Mouse (Mus musculus): ENCODE results near the gene Tet2. TPM values are rescaled to one million over a fixed set of nuclear protein-coding genes. Genes with fewer than 3 reads are reported as not detected.

The Tet2 gene
- polyA plus RNA-seq, 1 experiment from 2014 or later, result 10.7 TPM

DNA sequence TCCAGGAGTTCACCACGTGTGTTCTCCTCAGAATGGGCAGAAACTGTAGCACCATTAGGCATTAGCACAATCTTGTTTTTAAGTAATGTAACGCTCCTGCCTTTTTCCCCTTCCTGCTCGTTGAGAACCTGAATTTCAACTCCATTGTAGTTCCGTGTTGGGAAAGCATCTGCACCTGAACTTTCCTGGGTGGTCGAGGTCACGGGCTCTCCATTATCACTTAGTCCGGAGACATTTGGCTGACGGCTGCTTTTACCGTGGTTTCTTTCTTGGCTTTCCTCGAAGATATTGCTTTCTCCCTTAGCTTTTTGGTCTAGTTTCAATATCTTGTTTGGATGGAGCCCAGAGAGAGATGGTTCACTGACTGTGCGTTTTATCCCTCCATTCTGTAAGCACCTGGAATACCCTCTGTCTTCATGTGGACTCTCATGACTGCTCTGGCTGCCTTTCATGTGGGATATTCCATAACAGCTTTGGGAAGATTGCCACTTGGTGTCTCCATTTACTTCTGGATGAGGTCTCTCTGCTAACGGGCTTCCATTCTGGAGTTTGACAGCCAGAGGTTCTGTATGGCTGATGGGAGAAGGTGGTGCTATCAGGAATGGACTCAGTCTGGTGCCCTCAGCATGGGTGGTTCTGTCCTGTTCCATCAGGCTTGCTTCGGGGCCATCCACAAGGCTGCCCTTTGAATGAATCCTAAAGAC lies 56.8 kb downstream of the Tet2 start:
- no peak overlapping the region for H3K27ac ChIP-seq (ENCODE audit: low read length)
- no peak overlapping the region for H3K4me2 ChIP-seq (ENCODE audit: low read depth, low read length)
- no peak overlapping the region for H3K4me3 ChIP-seq (ENCODE audit: low read length)
- 0 out of 2 replicates have a peak, but pooled peaks cover 2% of the 10 kb centered on the region for H3K4me1 ChIP-seq (ENCODE audit: control insufficient read depth, insufficient read depth, low read length)
- no peak overlapping the region for H3K9ac ChIP-seq (ENCODE audit: low read depth, low read length)
- H3K36me3 ChIP-seq (ENCODE audit: control insufficient read depth, insufficient read depth, low read length), result peaks cover 20% of the 10 kb centered on the region
- 90% methylated on average over 13 of the region's 13 CpGs for WGBS
- no peak for ATAC-seq
- H3K27me3 ChIP-seq (replicated peaks; ENCODE audit: control insufficient read depth, insufficient read depth, low read length), result no peaks in the 10 kb centered on the region
- no peaks in the 10 kb centered on the region for H3K9me3 ChIP-seq (ENCODE audit: control insufficient read depth, low read length)

DNA sequence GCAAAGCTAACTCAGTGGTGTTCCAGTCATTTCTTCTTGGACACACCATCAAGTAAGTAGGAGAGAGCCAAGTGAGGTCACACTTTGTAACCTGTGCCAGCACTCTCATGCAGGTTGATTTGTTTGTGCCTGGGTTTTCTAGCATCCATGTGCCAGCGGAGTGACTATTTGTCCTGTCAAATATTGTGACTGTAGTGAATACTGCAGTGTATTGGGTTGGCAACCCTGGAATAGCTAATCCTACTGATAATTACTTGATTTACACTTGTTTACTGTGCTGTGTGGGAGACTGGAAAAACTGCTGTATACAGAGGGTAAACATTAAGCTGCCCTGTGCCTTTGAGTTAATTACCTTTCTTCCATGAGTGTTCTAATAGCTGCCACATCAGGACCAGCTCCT lies 62.1 kb downstream of the Tet2 start:
- Histone ChIP-seq H3K4me2 (ENCODE audit: low read depth, low read length) (no peak overlapping the region), H3K36me3 (ENCODE audit: control insufficient read depth, insufficient read depth, low read length) (peaks cover 24% of the 10 kb centered on the region), H3K27ac (ENCODE audit: low read length) (no peak overlapping the region), H3K9ac (ENCODE audit: low read depth, low read length) (no peak overlapping the region), H3K27me3 (replicated peaks; ENCODE audit: control insufficient read depth, insufficient read depth, low read length) (no peaks in the 10 kb centered on the region), H3K4me3 (ENCODE audit: low read length) (no peak overlapping the region), H3K9me3 (ENCODE audit: control insufficient read depth, low read length) (no peaks in the 10 kb centered on the region), H3K4me1 (ENCODE audit: control insufficient read depth, insufficient read depth, low read length) (no peaks in the 10 kb centered on the region)
- no peak for ATAC-seq
- WGBS, result 88% methylated on average over 1 of the region's 1 CpGs

DNA sequence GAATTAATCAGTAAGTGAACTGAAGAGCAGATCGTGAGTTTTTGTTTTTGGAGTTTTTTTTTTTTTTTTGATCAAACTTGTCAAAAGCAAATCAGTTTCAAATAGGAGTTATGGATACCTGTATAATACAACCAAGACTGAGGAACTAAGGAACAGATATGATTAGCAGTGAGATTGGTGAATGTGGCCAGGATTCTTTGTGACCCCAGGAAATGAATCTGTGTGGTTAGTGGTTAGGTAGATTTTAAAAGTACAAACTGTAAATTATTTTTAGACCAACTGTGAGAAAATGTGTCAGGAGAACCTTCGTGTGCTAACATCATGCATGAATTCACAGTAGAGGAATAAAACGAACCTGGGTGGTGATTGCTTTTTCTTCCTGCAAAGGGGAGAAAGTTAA lies 66.0 kb downstream of the Tet2 start:
- Histone ChIP-seq H3K4me1 (ENCODE audit: control insufficient read depth, insufficient read depth, low read length) (no peaks in the 10 kb centered on the region), H3K9me3 (ENCODE audit: control insufficient read depth, low read length) (no peaks in the 10 kb centered on the region), H3K36me3 (ENCODE audit: control insufficient read depth, insufficient read depth, low read length) (peaks cover 8% of the 10 kb centered on the region), H3K4me3 (ENCODE audit: low read length) (no peak overlapping the region), H3K27ac (ENCODE audit: low read length) (no peak overlapping the region), H3K9ac (ENCODE audit: low read depth, low read length) (no peak overlapping the region), H3K4me2 (ENCODE audit: low read depth, low read length) (no peak overlapping the region), H3K27me3 (replicated peaks; ENCODE audit: control insufficient read depth, insufficient read depth, low read length) (no peaks in the 10 kb centered on the region)
- ATAC-seq, result no peak
- WGBS, result 88% methylated on average over 3 of the region's 3 CpGs

DNA sequence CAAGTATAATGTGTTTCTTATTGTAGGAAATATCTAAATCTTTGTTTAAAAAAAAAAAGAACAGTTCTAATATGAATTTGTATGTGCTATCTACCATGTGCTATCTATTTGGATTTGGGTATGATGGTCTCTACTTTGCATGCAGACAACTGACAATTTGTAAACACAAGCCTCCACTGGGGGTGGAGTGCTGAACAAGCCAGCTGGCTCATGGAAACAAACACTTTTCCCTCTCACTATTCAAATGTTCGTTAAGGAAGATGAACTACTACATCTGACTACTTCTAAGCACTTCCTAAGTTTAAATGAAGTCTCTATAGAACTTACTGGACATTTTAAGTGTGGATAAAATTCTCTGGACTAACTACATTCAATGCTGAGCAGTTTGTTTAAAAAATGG lies 71.2 kb downstream of the Tet2 start:
- H3K27ac ChIP-seq (ENCODE audit: low read length), result no peak overlapping the region
- H3K4me3 ChIP-seq (ENCODE audit: low read length), result no peak overlapping the region
- H3K36me3 ChIP-seq (ENCODE audit: control insufficient read depth, insufficient read depth, low read length), result peaks cover 20% of the 10 kb centered on the region
- no peaks in the 10 kb centered on the region for H3K9me3 ChIP-seq (ENCODE audit: control insufficient read depth, low read length)
- H3K4me1 ChIP-seq (ENCODE audit: control insufficient read depth, insufficient read depth, low read length), result no peaks in the 10 kb centered on the region
- 64% methylated on average over 1 of the region's 1 CpGs for WGBS
- H3K27me3 ChIP-seq (replicated peaks; ENCODE audit: control insufficient read depth, insufficient read depth, low read length), result no peaks in the 10 kb centered on the region
- no peak for ATAC-seq
- no peak overlapping the region for H3K4me2 ChIP-seq (ENCODE audit: low read depth, low read length)
- no peak overlapping the region for H3K9ac ChIP-seq (ENCODE audit: low read depth, low read length)

DNA sequence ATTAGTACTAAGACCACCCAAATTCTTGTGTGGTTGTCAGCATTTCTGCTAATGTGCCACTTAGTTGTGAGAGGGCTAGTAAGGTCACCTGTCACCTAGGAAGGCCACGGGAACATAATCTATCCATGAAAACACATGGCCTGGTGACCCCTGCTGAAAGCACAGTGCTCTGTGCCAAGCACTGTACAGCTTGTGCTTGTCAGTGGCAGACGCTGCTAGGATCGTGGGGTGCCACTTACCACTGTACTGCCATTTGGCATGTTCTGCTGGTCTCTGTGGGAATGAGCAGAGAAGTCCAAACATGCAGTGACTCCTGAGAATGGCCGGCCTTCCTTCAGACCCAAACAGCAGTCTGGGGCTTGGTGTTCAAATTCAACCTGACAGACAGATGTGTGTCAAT lies 73.8 kb downstream of the Tet2 start:
- no peak overlapping the region for H3K4me2 ChIP-seq (ENCODE audit: low read depth, low read length)
- no peak for ATAC-seq
- no peak overlapping the region for H3K27ac ChIP-seq (ENCODE audit: low read length)
- no peak overlapping the region for H3K9ac ChIP-seq (ENCODE audit: low read depth, low read length)
- H3K9me3 ChIP-seq (ENCODE audit: control insufficient read depth, low read length), result no peaks in the 10 kb centered on the region
- peaks cover 24% of the 10 kb centered on the region for H3K36me3 ChIP-seq (ENCODE audit: control insufficient read depth, insufficient read depth, low read length)
- H3K4me3 ChIP-seq (ENCODE audit: low read length), result no peak overlapping the region
- no peaks in the 10 kb centered on the region for H3K4me1 ChIP-seq (ENCODE audit: control insufficient read depth, insufficient read depth, low read length)
- WGBS, result 86% methylated on average over 4 of the region's 4 CpGs
- H3K27me3 ChIP-seq (replicated peaks; ENCODE audit: control insufficient read depth, insufficient read depth, low read length), result no peaks in the 10 kb centered on the region

DNA sequence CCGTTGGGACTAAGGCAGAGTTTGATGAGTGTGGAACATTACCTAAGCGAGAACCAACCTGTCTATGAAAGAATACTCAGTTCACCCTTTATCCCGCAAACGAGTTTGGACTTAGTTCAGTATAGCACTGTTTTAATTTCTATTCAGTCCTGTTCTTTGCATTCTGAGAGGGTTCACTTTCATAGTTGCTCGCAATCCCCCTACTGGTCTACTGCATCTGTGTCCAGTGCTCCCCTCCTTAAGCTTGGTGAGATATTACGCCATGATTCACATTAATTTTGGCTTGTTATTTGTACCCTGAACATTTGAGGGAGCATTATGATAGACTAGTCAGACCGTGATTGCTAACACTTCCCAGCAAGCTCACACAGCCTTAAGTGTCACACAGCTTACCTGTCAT lies 76.1 kb downstream of the Tet2 start:
- H3K36me3 ChIP-seq (ENCODE audit: control insufficient read depth, insufficient read depth, low read length), result peaks cover 20% of the 10 kb centered on the region
- no peak overlapping the region for H3K4me2 ChIP-seq (ENCODE audit: low read depth, low read length)
- H3K9me3 ChIP-seq (ENCODE audit: control insufficient read depth, low read length), result no peaks in the 10 kb centered on the region
- H3K4me3 ChIP-seq (ENCODE audit: low read length), result no peak overlapping the region
- no peak overlapping the region for H3K9ac ChIP-seq (ENCODE audit: low read depth, low read length)
- H3K27ac ChIP-seq (ENCODE audit: low read length), result no peak overlapping the region
- 97% methylated on average over 7 of the region's 7 CpGs for WGBS
- H3K4me1 ChIP-seq (ENCODE audit: control insufficient read depth, insufficient read depth, low read length), result no peaks in the 10 kb centered on the region
- no peaks in the 10 kb centered on the region for H3K27me3 ChIP-seq (replicated peaks; ENCODE audit: control insufficient read depth, insufficient read depth, low read length)
- ATAC-seq, result no peak

DNA sequence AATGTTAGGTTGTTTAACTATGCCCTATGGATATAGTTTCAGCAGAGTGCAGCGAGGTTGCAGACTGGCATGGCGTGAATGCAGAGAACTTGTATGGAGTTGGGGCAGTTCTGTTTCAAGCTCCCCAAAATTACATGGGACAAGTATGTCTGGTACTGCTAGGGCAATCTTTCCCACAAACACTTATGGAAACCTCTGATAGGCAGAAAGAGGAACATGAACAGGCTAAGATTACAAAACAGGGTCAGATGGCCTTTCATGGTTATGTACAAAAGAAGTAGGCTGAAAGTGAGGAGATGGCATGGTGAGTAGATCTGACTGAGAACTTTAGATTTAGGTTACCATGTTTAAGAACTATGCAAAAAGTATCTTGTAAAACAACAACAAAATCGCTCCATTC lies 81.7 kb downstream of the Tet2 start:
- Histone ChIP-seq H3K4me1 (ENCODE audit: control insufficient read depth, insufficient read depth, low read length) (no peaks in the 10 kb centered on the region), H3K9ac (ENCODE audit: low read depth, low read length) (no peak overlapping the region), H3K27me3 (replicated peaks; ENCODE audit: control insufficient read depth, insufficient read depth, low read length) (no peaks in the 10 kb centered on the region), H3K4me3 (ENCODE audit: low read length) (no peak overlapping the region), H3K4me2 (ENCODE audit: low read depth, low read length) (no peak overlapping the region), H3K27ac (ENCODE audit: low read length) (no peak overlapping the region), H3K9me3 (ENCODE audit: control insufficient read depth, low read length) (no peaks in the 10 kb centered on the region), H3K36me3 (ENCODE audit: control insufficient read depth, insufficient read depth, low read length) (peaks cover 7% of the 10 kb centered on the region; the same call in 1 of the 2 replicates)
- no peak for ATAC-seq
- WGBS, result 92% methylated on average over 3 of the region's 3 CpGs

DNA sequence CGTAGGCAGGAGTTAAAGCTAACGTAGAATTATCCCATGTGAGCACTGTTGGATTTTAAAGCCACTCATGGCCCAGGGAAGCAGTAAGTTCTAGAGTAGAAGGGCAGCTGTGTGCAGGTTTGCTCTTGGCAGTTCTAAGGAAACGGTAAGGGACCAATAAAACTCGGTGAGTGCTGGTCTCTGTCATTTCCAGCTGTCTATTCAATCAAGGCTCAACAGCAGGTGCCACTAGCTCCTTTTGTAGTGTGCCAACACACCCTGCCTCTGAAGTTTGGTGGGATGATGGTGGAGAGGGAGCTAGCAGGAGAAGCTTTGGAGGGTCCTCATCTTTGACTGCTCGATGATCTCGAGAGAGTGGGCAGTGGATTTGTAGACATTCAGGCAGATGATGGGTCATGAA lies 82.5 kb downstream of the Tet2 start:
- no peak overlapping the region for H3K9ac ChIP-seq (ENCODE audit: low read depth, low read length)
- H3K9me3 ChIP-seq (ENCODE audit: control insufficient read depth, low read length), result no peaks in the 10 kb centered on the region
- 0 out of 2 replicates have a peak, but pooled peaks cover 7% of the 10 kb centered on the region for H3K36me3 ChIP-seq (ENCODE audit: control insufficient read depth, insufficient read depth, low read length)
- ATAC-seq, result no peak
- WGBS, result 88% methylated on average over 6 of the region's 6 CpGs
- H3K4me3 ChIP-seq (ENCODE audit: low read length), result no peak overlapping the region
- no peak overlapping the region for H3K4me2 ChIP-seq (ENCODE audit: low read depth, low read length)
- no peak overlapping the region for H3K27ac ChIP-seq (ENCODE audit: low read length)
- no peaks in the 10 kb centered on the region for H3K4me1 ChIP-seq (ENCODE audit: control insufficient read depth, insufficient read depth, low read length)
- no peaks in the 10 kb centered on the region for H3K27me3 ChIP-seq (replicated peaks; ENCODE audit: control insufficient read depth, insufficient read depth, low read length)

DNA sequence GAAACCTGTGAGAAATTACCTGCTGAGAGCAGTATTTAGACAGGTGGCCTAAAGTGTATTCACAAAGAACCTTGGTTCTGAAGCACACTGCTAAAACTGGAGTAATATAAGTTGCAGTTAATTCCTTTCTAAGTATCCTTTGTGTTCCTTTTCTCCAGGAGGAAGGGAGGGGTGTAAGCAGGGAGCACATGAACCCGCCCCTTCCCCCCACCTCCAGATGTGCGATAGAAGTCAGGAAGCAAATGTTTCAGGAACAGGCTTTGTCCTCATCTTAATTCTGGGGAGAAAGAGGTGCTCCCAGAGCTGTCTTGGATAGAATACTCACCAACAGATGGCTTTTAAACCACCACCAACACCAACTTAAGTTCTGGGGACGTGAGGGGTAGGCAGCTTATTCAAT lies 82.9 kb downstream of the Tet2 start:
- Histone ChIP-seq H3K36me3 (ENCODE audit: control insufficient read depth, insufficient read depth, low read length) (0 out of 2 replicates have a peak, but pooled peaks cover 7% of the 10 kb centered on the region), H3K9ac (ENCODE audit: low read depth, low read length) (no peak overlapping the region), H3K4me3 (ENCODE audit: low read length) (no peak overlapping the region), H3K27me3 (replicated peaks; ENCODE audit: control insufficient read depth, insufficient read depth, low read length) (no peaks in the 10 kb centered on the region), H3K4me1 (ENCODE audit: control insufficient read depth, insufficient read depth, low read length) (no peaks in the 10 kb centered on the region), H3K4me2 (ENCODE audit: low read depth, low read length) (no peak overlapping the region), H3K9me3 (ENCODE audit: control insufficient read depth, low read length) (no peaks in the 10 kb centered on the region), H3K27ac (ENCODE audit: low read length) (no peak overlapping the region)
- 76% methylated on average over 3 of the region's 3 CpGs for WGBS
- no peak for ATAC-seq

DNA sequence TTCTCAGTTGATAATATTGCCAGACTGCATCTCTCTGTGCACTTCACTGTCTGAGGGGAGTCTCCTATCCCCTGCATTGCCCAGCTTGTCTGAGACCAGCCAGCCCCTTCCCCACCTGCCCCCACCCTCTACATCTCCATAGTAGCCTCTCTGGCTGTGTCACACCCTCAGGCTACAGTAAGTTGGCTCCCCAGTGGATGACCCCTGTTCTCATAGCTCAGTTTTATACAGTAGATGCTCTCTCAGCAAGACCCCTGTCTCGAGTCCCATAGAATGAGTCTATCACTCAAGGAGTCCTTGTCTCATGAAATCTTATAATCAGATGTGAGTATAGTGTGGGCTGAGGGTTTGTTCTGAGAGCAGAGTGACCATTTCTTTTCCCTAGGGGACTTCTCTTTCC lies 85.8 kb downstream of the Tet2 start:
- H3K9ac ChIP-seq (ENCODE audit: low read depth, low read length), result no peak overlapping the region
- H3K4me3 ChIP-seq (ENCODE audit: low read length), result no peak overlapping the region
- no peaks in the 10 kb centered on the region for H3K27me3 ChIP-seq (replicated peaks; ENCODE audit: control insufficient read depth, insufficient read depth, low read length)
- no peaks in the 10 kb centered on the region for H3K9me3 ChIP-seq (ENCODE audit: control insufficient read depth, low read length)
- H3K4me1 ChIP-seq (ENCODE audit: control insufficient read depth, insufficient read depth, low read length), result no peaks in the 10 kb centered on the region
- H3K36me3 ChIP-seq (ENCODE audit: control insufficient read depth, insufficient read depth, low read length), result 0 out of 2 replicates have a peak, but pooled peaks cover 5% of the 10 kb centered on the region
- no peak overlapping the region for H3K27ac ChIP-seq (ENCODE audit: low read length)
- ATAC-seq, result no peak
- H3K4me2 ChIP-seq (ENCODE audit: low read depth, low read length), result no peak overlapping the region
- WGBS, result 79% methylated on average over 1 of the region's 1 CpGs

Measured in intestine, embryonic 16.5 days (tissue).